Mouse (Mus musculus) CH12.LX (cell line): Measurements from ENCODE around the gene Bmi1. TPM values are rescaled to one million over a fixed set of nuclear protein-coding genes. Genes with fewer than 3 reads are reported as not detected.

Experiments used
- DNase-seq: peaks from one replicate; pipeline ENCODE4 v3.0.0-alpha.2; 2013; ENCODE audit errors: extremely low read depth
- H3K27ac ChIP-seq: 2 replicates; pipeline ENCODE4 v1.5.1; 2012; ENCODE audit warnings: low read depth, mild to moderate bottlenecking, control low read depth, moderate library complexity; ENCODE audit not compliant: insufficient read depth
- H3K27me3 ChIP-seq: replicated peaks from 2 replicates; pipeline ENCODE3; 2012; ENCODE audit warnings: inconsistent platforms
- H3K36me3 ChIP-seq, 2 experiments: replicated peaks in 1 of 2; 2 replicates each; pipeline versions ENCODE3 to v1.6.1; 2012; ENCODE audit warnings: inconsistent platforms in 1 of 2, low read length in 1 of 2, mild to moderate bottlenecking in 1 of 2, mixed read lengths in 1 of 2, moderate library complexity in 1 of 2; ENCODE audit not compliant: control insufficient read depth in 1 of 2, insufficient read depth in 1 of 2
- H3K4me1 ChIP-seq, 2 experiments: 2 replicates each; pipeline ENCODE4 v1.6.1; 2012; ENCODE audit warnings: inconsistent platforms in 1 of 2, moderate library complexity in 1 of 2; ENCODE audit not compliant: insufficient read depth in 2 of 2, control insufficient read depth in 1 of 2
- H3K4me2 ChIP-seq: 2 replicates; pipeline ENCODE4 v1.6.1; 2012; ENCODE audit warnings: low read depth, mild to moderate bottlenecking, control low read depth; ENCODE audit not compliant: poor library complexity, insufficient read depth, severe bottlenecking
- H3K4me3 ChIP-seq, 3 experiments: fragments of 150-350 bp in 1 of 3; sonication (generic) in 1 of 3; replicated peaks in 1 of 3; 2 replicates each; pipeline versions ENCODE3 to v1.5.1; 2011 to 2012; ENCODE audit warnings: low read depth in 2 of 3, low read length in 2 of 3, mild to moderate bottlenecking in 2 of 3, moderate library complexity in 2 of 3, control low read depth in 1 of 3, improper control_type of control experiment in 1 of 3, inconsistent platforms in 1 of 3, mixed read lengths in 1 of 3; ENCODE audit not compliant: poor library complexity in 1 of 3
- H3K79me2 ChIP-seq: replicated peaks from 2 replicates; pipeline ENCODE4 v1.6.1; 2012; ENCODE audit warnings: mild to moderate bottlenecking, moderate library complexity; ENCODE audit not compliant: control insufficient read depth, poor library complexity, insufficient read depth, severe bottlenecking; ENCODE audit errors: extremely low read depth
- H3K9ac ChIP-seq: 2 replicates; pipeline ENCODE4 v1.6.1; 2012; ENCODE audit warnings: low read depth, mild to moderate bottlenecking, control low read depth, moderate library complexity; ENCODE audit not compliant: insufficient read depth
- H3K9me3 ChIP-seq: replicated peaks from 2 replicates; pipeline ENCODE3; 2012; ENCODE audit warnings: low read length, inconsistent platforms, mixed read lengths
- BHLHE40 ChIP-seq: IDR thresholded peaks from 2 replicates; pipeline ENCODE4 v1.6.1; 2011; ENCODE audit warnings: mild to moderate bottlenecking, low read depth, low read length, improper control_type of control experiment
- CHD1 ChIP-seq: IDR thresholded peaks from 2 replicates; pipeline ENCODE4 v1.6.1; 2012; ENCODE audit warnings: low read depth, low read length, improper control_type of control experiment, inconsistent platforms
- CHD2 ChIP-seq: IDR thresholded peaks from 2 replicates; pipeline ENCODE4 v1.6.1; 2011; ENCODE audit warnings: low read length, improper control_type of control experiment
- E2F4 ChIP-seq: IDR thresholded peaks from 2 replicates; pipeline ENCODE4 v1.6.1; 2011; ENCODE audit warnings: low read depth, low read length, improper control_type of control experiment; ENCODE audit not compliant: insufficient replicate concordance
- ELF1 ChIP-seq: IDR thresholded peaks from 2 replicates; pipeline ENCODE4 v1.6.1; 2014; ENCODE audit warnings: low read depth, mild to moderate bottlenecking, inconsistent platforms, low read length, improper control_type of control experiment
- EP300 ChIP-seq: IDR thresholded peaks from 2 replicates; pipeline ENCODE4 v1.6.1; 2011; ENCODE audit warnings: low read length, improper control_type of control experiment
- ETS1 ChIP-seq: conservative IDR thresholded peaks from 2 replicates; pipeline ENCODE4 v1.6.1; 2012; ENCODE audit warnings: low read depth, mild to moderate bottlenecking, inconsistent platforms, low read length, improper control_type of control experiment, moderate library complexity
- GABPA ChIP-seq: IDR thresholded peaks from 2 replicates; pipeline ENCODE4 v1.6.1; 2012; ENCODE audit warnings: low read depth, low read length, improper control_type of control experiment, inconsistent platforms; ENCODE audit not compliant: insufficient replicate concordance
- IRF4 ChIP-seq: IDR thresholded peaks from 2 replicates; pipeline ENCODE4 v1.6.1; 2014; ENCODE audit warnings: low read depth, mild to moderate bottlenecking, inconsistent platforms, low read length, improper control_type of control experiment
- JUN ChIP-seq: IDR thresholded peaks from 2 replicates; pipeline ENCODE4 v1.6.1; 2011; ENCODE audit warnings: low read depth, mild to moderate bottlenecking, low read length, improper control_type of control experiment, moderate library complexity; ENCODE audit not compliant: insufficient read depth
- JUND ChIP-seq: conservative IDR thresholded peaks from 2 replicates; pipeline ENCODE4 v1.6.1; 2011; ENCODE audit warnings: low read depth, low read length, improper control_type of control experiment
- MAFK ChIP-seq: IDR thresholded peaks from 2 replicates; pipeline ENCODE4 v1.6.1; 2011; ENCODE audit warnings: low read length, improper control_type of control experiment; ENCODE audit not compliant: insufficient replicate concordance
- MAX ChIP-seq: IDR thresholded peaks from 2 replicates; pipeline ENCODE4 v1.6.1; 2011; ENCODE audit warnings: low read length, improper control_type of control experiment
- MAZ ChIP-seq: IDR thresholded peaks from 2 replicates; pipeline ENCODE4 v1.6.1; 2012; ENCODE audit warnings: low read depth, mild to moderate bottlenecking, inconsistent platforms, low read length, improper control_type of control experiment, moderate library complexity
- MEF2A ChIP-seq: IDR thresholded peaks from 2 replicates; pipeline ENCODE4 v1.6.1; 2014; ENCODE audit warnings: low read depth, mild to moderate bottlenecking, inconsistent platforms, low read length, improper control_type of control experiment, borderline replicate concordance
- MXI1 ChIP-seq: IDR thresholded peaks from 2 replicates; pipeline ENCODE4 v1.6.1; 2011; ENCODE audit warnings: mild to moderate bottlenecking, low read depth, low read length, improper control_type of control experiment
- MYC ChIP-seq: IDR thresholded peaks from 2 replicates; pipeline ENCODE4 v1.6.1; 2011; ENCODE audit warnings: low read depth, mild to moderate bottlenecking, improper control_type of control experiment, low read length
- RAD21 ChIP-seq: IDR thresholded peaks from 2 replicates; pipeline ENCODE4 v1.6.1; 2011; ENCODE audit warnings: low read depth, mild to moderate bottlenecking, low read length, improper control_type of control experiment, moderate library complexity
- SIN3A ChIP-seq: IDR thresholded peaks from 2 replicates; pipeline ENCODE4 v1.6.1; 2012; ENCODE audit warnings: low read length, improper control_type of control experiment, inconsistent platforms
- TBP ChIP-seq: conservative IDR thresholded peaks from 2 replicates; pipeline ENCODE4 v1.6.1; 2011; ENCODE audit warnings: low read depth, low read length, improper control_type of control experiment
- USF2 ChIP-seq: conservative IDR thresholded peaks from 2 replicates; pipeline ENCODE4 v1.6.1; 2011; ENCODE audit warnings: low read depth, low read length, improper control_type of control experiment
- ZKSCAN1 ChIP-seq: IDR thresholded peaks from 2 replicates; pipeline ENCODE4 v1.6.1; 2012; ENCODE audit warnings: low read depth, inconsistent platforms, low read length, improper control_type of control experiment, borderline replicate concordance
- ZMIZ1 ChIP-seq: IDR thresholded peaks from 2 replicates; pipeline ENCODE4 v1.6.1; 2012; ENCODE audit warnings: low read depth, mild to moderate bottlenecking, inconsistent platforms, low read length, improper control_type of control experiment
- dilution Hi-C: fragments of 300-500 bp; cut with MboI; formaldehyde crosslinking; loops from 2 replicates; pipeline ENCODE4 v1.14.3; 2020; ENCODE audit warnings: low sequenced_read_pairs; ENCODE audit not compliant: extremely low pct_unique_long_range_greater_than_20kb, extremely low pct_ligation_motif_present
- in situ Hi-C: fragments of 300-500 bp; cut with MboI; formaldehyde crosslinking; loops from 3 replicates; pipeline ENCODE4 v1.14.3; 2019; ENCODE audit warnings: low sequenced_read_pairs, low pct_ligation_motif_present, low pct_unique_long_range_greater_than_20kb, mixed read lengths
- polyA plus RNA-seq: library from polyadenylated mRNA; unstranded; fragments of >175 nt; gene quantifications from 2 replicates; pipeline ENCODE4 v1.2.1, GENCODE M21; 2012; ENCODE audit warnings: low read depth; ENCODE audit not compliant: insufficient read length
- total RNA-seq, 2 experiments: library from RNA; depleted of rRNA; stranded (reverse); fragments of 300-350 nt in 1 of 2; fragments of >200 nt in 1 of 2; gene quantifications; 2 replicates each; pipeline ENCODE4 v1.2.3; 2012 to 2014

The Bmi1 gene
- total and polyA plus RNA-seq, 3 experiments, result 38.6 to 87.0 (median 51.0) TPM

- H3K9ac ChIP-seq, result no peak overlapping the region
- no peak for TF ChIP-seq JUND
- no peak for TF ChIP-seq E2F4
- no peak for TF ChIP-seq TBP
- no peak for TF ChIP-seq USF2
- no peak for TF ChIP-seq RAD21
- TF ChIP-seq GABPA, result no peak
- TF ChIP-seq SIN3A, result no peak
- TF ChIP-seq MAFK, result no peak
- no peak for TF ChIP-seq ELF1
- TF ChIP-seq MAZ, result no peak
- TF ChIP-seq MAX, result no peak
- TF ChIP-seq ZKSCAN1, result no peak
- no peak for TF ChIP-seq ETS1
- TF ChIP-seq ZMIZ1, result no peak
- TF ChIP-seq MYC, result no peak
- TF ChIP-seq EP300, result no peak
- no peak for TF ChIP-seq MEF2A
- TF ChIP-seq IRF4, result no peak
- TF ChIP-seq, all 38 proteins: peak for 0
- DNase-seq, result no peak
- no peak overlapping the region for H3K27ac ChIP-seq
- peaks cover 0 to 19% of the 10 kb centered on the region in 2 experiments; a peak in 2 of 4 replicates for H3K4me1 ChIP-seq
- in situ Hi-C loops (loop anchor here (25.0 kb wide), 2 partner anchors 293 to 643 kb away; partner anchors contain the start of genes A930004D18Rik, Dnajc1 and Skida1), dilution Hi-C loops (no loop called here)
- no peak overlapping the region for H3K4me2 ChIP-seq
- H3K27me3 ChIP-seq, result peaks cover 15% of the 10 kb centered on the region
- H3K9me3 ChIP-seq, result no peaks in the 10 kb centered on the region
- H3K4me3 ChIP-seq, result no peak overlapping the region
- H3K36me3 ChIP-seq, result peaks cover 9 to 21% of the 10 kb centered on the region in 2 experiments
- H3K79me2 ChIP-seq, result peaks cover 17% of the 10 kb centered on the region; the same call in 1 of the 2 replicates
Observed at GRCm38 (mm10) chr2:18680501-18680900, 3.7 kb downstream of the Bmi1 start.

DNA sequence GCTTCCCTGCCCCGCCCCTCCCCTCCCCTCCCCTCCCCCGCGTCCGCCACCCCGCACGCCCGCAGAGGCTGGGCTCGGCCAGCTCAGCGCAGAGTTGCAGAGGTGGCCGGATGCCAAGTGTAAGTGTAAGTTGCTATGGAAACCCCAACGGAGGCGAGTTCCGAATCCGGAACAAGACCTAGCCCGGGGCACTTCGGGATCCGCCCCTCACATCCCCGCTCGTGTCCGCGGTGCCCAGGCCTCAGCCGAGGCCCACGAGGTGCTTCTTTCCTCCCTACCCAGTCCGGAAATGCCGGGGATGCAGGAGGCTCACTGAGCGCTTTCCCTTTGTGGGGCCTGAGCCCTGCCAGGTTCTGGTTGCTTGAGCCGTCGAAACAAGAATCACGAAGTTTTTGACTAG is 4.1 kb downstream of the Bmi1 start:
- no peak overlapping the region for H3K4me2 ChIP-seq
- DNase-seq, result no peak
- H3K79me2 ChIP-seq, result peaks cover 17% of the 10 kb centered on the region; the same call in 1 of the 2 replicates
- H3K36me3 ChIP-seq, result peaks cover 9 to 19% of the 10 kb centered on the region in 2 experiments
- no peak overlapping the region for H3K9ac ChIP-seq
- H3K4me3 ChIP-seq, result no peak overlapping the region
- peaks cover 15% of the 10 kb centered on the region for H3K27me3 ChIP-seq
- no peak for TF ChIP-seq MXI1
- TF ChIP-seq JUN, result no peak
- TF ChIP-seq CHD1, result no peak
- TF ChIP-seq BHLHE40, result no peak
- no peak for TF ChIP-seq MAX
- no peak for TF ChIP-seq CHD2
- TF ChIP-seq RAD21, result no peak
- dilution Hi-C loops, result no loop called here
- H3K9me3 ChIP-seq, result no peaks in the 10 kb centered on the region
- in situ Hi-C loops, result loop anchor here (25.0 kb wide), 2 partner anchors 294 to 644 kb away; partner anchors contain the start of genes A930004D18Rik, Dnajc1 and Skida1
- no peak overlapping the region for H3K27ac ChIP-seq
- H3K4me1 ChIP-seq, result peaks cover 0 to 15% of the 10 kb centered on the region in 2 experiments; a peak in 2 of 4 replicates
